Mouse (Mus musculus) G1E (cell line): ENCODE measurements at regions not wholly inside any gene's neighbourhood (a gene's known extent, or its start where the extent isn't known, plus 50 kb on each side); places are given as distances from the start of the nearest gene placed in this dataset.

Experiments used
- ATAC-seq: 2 replicates; pipeline ENCODE4 v1.8.0; 2016; ENCODE audit warnings: mild to moderate bottlenecking; ENCODE audit not compliant: insufficient number of reproducible peaks, poor library complexity, low FRiP score, severe bottlenecking; ENCODE audit errors: extremely low read depth
- DNase-seq: peaks from one replicate; pipeline ENCODE4 v3.0.0; 2012; ENCODE audit warnings: low spot score
- H3K27me3 ChIP-seq: 2 replicates; pipeline ENCODE4 v1.6.1; 2012; ENCODE audit warnings: mild to moderate bottlenecking, low read length, inconsistent platforms; ENCODE audit not compliant: insufficient read depth
- H3K36me3 ChIP-seq: replicated peaks from 2 replicates; pipeline ENCODE3; 2012; ENCODE audit warnings: mild to moderate bottlenecking, inconsistent platforms
- H3K4me1 ChIP-seq: 2 replicates; pipeline ENCODE4 v1.6.1; 2012; ENCODE audit warnings: low read depth, low read length, inconsistent platforms, mixed read lengths; ENCODE audit not compliant: insufficient read depth
- H3K4me3 ChIP-seq: 2 replicates; pipeline ENCODE4 v1.5.1; 2012; ENCODE audit warnings: low read depth, mild to moderate bottlenecking, inconsistent platforms, low read length, moderate library complexity, mixed read lengths
- H3K9me3 ChIP-seq: replicated peaks from 2 replicates; pipeline ENCODE4 v1.6.1; 2012; ENCODE audit warnings: inconsistent platforms
- CTCF ChIP-seq: IDR thresholded peaks from 2 replicates; pipeline ENCODE4 v1.5.1; 2012; ENCODE audit warnings: low read depth, low read length, inconsistent platforms, mixed read lengths
- GATA1 ChIP-seq: IDR thresholded peaks from 2 replicates; pipeline ENCODE4 v1.6.1; 2012; ENCODE audit warnings: borderline replicate concordance, low read length, inconsistent platforms, mixed read lengths
- GATA2 ChIP-seq: IDR thresholded peaks from 2 replicates; pipeline ENCODE4 v1.6.1; 2012; ENCODE audit warnings: low read depth, low read length, inconsistent platforms, borderline replicate concordance
- POLR2AphosphoS5 ChIP-seq: IDR thresholded peaks from 2 replicates; pipeline ENCODE4 v1.6.1; 2012; ENCODE audit warnings: low read depth, low read length, inconsistent platforms; ENCODE audit not compliant: insufficient replicate concordance
- TAL1 ChIP-seq: conservative IDR thresholded peaks from 2 replicates; pipeline ENCODE4 v1.6.1; 2012; ENCODE audit warnings: low read depth, low read length, inconsistent platforms, mixed read lengths

DNA sequence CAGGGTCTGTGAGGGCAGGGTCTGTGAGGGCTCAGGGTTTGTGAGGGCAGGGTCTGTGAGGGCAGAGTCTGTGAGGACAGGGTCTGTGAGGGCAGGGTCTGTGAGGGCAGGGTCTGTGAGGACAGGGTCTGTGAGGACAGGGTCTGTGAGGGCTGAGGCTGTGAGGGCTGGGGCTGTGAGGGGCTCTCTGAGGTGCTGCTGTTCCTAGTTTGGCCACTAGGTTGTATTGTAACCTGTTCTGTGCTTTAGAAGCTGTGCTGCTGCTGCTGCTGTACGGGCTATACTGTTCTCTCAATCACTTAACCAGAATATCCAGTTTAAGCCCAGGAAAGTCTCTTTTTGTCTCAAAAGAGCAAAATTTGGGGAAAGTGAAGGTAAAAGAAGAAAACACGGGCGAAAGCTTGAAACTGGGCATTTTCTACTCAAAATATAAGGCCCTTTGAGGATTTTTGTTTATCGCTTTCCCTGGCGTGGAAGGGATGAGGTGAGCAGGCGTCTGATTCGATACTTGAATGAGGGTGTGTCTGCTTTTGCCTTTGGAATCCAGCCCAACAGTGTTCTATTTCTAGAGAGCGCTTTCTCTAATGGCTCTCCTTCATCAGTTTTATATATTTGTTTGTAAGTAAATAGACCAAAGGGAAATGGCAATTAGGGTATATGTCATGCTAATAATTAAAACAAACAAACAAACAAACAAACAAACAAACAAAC is 363.8 kb upstream of the Nr5a2 start:
- DNase-seq (no peak), ATAC-seq (no peak)
- H3K9me3 ChIP-seq: peaks cover 47% of the 10 kb centered on the region
- no peaks in the 10 kb centered on the region for H3K4me1 ChIP-seq
- TF ChIP-seq CTCF (no peak), GATA2 (no peak), TAL1 (no peak), POLR2AphosphoS5 (no peak), GATA1 (no peak)
- no peaks in the 10 kb centered on the region for H3K27me3 ChIP-seq
- H3K36me3 ChIP-seq: no peaks in the 10 kb centered on the region
- no peak overlapping the region for H3K4me3 ChIP-seq

DNA sequence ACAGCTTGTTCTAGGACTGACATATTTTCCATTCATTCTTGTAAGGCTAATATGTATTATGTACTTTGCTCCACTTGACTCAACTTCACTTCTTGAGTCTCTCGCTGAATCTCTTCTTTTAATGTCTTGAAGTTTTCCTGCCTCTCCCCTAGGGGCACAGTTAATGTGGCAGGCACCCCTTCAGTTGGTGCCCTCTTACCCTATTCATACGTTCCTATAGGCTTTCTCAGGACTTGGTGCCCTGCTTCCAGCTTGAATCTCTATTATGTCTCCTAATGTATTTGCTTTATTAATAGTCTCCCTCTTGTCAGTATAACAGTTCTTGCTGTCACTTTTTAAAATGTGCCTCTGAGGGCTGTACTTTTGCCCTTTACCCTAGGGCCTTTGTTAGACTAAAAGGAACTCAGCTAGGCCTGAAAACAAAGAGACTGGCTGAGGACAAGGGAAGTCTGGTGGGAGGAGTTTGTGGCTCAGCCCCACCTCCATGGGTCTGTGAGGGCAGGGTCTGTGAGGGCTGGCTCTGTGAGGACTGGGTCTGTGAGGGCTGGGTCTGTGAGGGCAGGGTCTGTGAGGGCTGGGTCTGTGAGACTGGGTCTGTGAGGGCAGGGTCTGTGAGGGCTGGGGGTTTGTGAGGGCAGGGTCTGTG is 362.9 kb upstream of the Nr5a2 start:
- TF ChIP-seq CTCF (no peak), GATA2 (no peak), GATA1 (no peak), TAL1 (no peak), POLR2AphosphoS5 (no peak)
- Histone ChIP-seq H3K9me3 (peaks cover 45% of the 10 kb centered on the region), H3K36me3 (no peaks in the 10 kb centered on the region), H3K4me3 (no peak overlapping the region), H3K27me3 (no peaks in the 10 kb centered on the region), H3K4me1 (no peaks in the 10 kb centered on the region)
- no peak for DNase-seq
- ATAC-seq: no peak

DNA sequence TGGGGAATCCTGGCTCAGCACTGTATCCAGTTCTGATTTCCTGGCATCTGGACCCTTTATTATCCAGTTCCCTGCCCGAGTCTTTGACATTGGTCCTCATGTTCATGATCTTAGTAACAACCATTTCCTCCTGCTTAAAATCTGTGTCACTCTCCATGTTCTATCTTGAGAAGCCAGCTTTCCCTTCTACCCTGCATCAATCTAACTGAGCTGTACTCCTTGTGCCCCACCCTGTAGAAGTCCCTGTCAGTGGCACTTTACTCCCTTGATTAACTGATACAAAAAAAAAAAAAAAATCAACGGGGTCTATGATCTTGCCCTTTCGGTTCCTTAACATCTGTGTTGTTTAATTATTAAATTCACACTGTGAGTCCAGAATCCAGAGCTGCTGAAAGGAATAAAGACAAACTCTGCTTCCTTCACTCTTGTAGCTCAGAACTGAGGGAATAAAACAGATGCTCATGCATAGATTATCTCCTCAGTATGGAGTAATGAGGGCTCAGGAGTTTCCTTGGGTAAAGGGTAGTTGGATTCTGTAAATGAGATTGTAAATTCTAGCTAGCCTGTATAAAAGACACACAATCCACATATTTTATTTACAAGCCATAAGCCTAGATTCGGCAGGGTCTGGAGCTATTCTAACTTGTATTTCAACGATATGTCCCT is 342.6 kb upstream of the Nr5a2 start:
- peaks cover 25% of the 10 kb centered on the region for H3K9me3 ChIP-seq
- H3K36me3 ChIP-seq: no peaks in the 10 kb centered on the region
- H3K4me3 ChIP-seq: no peak overlapping the region
- ATAC-seq: no peak
- DNase-seq: no peak
- no peaks in the 10 kb centered on the region for H3K4me1 ChIP-seq
- no peak for TF ChIP-seq TAL1
- TF ChIP-seq GATA2: no peak
- TF ChIP-seq POLR2AphosphoS5: no peak
- TF ChIP-seq GATA1: no peak
- no peak for TF ChIP-seq CTCF
- no peaks in the 10 kb centered on the region for H3K27me3 ChIP-seq

DNA sequence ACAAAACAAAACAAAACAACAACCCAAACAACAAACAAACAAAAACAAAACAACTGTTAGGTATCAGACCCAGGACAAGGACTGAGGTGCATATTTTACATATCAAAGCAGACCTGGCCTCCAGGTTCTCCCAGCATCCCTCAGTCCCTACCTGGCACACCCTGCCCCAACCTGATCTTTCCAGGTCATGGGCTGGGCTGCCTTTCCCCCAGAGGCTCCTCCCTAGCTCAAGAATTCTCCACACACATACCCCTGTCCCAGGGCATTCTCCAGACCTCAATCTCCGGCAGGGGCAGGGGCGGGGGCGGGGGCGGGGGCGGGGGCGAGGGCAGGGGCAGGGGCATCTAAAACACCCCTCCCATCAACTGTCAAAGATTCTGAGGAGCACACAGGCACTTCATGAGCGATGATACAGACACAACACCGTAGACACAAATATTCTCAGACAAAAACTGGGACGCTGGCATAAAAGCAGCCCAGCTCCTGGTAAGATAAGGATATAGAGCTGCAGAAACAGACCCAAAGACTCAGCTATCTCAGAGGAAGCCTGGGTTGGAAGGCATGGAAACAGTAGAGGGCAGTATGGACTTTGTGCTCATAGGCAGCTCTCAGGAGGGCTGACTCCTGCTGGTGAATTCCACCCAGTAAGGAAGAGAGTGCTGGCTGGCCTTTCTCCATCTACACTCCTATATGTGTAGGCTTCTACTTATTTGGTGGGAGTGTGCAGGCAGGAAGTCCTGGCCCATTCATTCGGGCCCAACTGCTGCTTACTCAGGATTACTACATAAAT is 337.7 kb upstream of the Nr5a2 start:
- TF ChIP-seq CTCF (no peak), TAL1 (no peak), GATA2 (no peak), GATA1 (no peak), POLR2AphosphoS5 (no peak)
- DNase-seq (no peak), ATAC-seq (no peak)
- no peaks in the 10 kb centered on the region for H3K27me3 ChIP-seq
- no peaks in the 10 kb centered on the region for H3K36me3 ChIP-seq
- H3K4me3 ChIP-seq: no peak overlapping the region
- no peaks in the 10 kb centered on the region for H3K4me1 ChIP-seq
- H3K9me3 ChIP-seq: peaks cover 40% of the 10 kb centered on the region

DNA sequence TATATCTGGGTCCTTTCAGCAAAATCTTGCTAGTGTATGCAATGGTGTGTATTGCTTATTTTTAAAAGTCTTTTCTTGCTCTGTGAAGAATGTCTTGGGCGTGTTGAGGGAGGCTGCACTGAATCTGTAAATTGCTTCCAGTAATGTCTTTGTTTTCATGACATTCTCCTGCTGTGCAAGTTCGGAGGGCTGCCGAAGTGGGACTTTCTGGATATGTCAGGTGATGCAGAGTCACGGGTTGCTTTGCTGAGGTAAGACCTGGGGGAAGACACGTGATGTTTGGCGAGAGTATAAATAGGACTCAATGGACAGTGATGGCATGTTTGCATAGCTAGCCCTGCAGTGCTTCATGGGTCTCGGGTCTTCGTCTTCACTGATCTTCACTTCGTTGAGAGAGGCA is 329.2 kb upstream of the Nr5a2 start:
- TF ChIP-seq GATA1: no peak
- TF ChIP-seq GATA2: no peak
- TF ChIP-seq CTCF: no peak
- TF ChIP-seq POLR2AphosphoS5: no peak
- no peak for TF ChIP-seq TAL1
- Histone ChIP-seq H3K9me3 (peaks cover 46% of the 10 kb centered on the region), H3K27me3 (no peaks in the 10 kb centered on the region), H3K36me3 (no peaks in the 10 kb centered on the region), H3K4me3 (no peak overlapping the region), H3K4me1 (no peaks in the 10 kb centered on the region)
- DNase-seq: no peak
- no peak for ATAC-seq
